Mouse (Mus musculus): ENCODE results near the gene Plekhs1. TPM values are rescaled to one million over a fixed set of nuclear protein-coding genes. Genes with fewer than 3 reads are reported as not detected.
"Not testable (repeated sequence)": the region's sequence is repeated elsewhere in the genome, so short reads cannot be mapped to it uniquely, and the experiment has no call there.

The Plekhs1 gene
- polyA plus RNA-seq, 1 experiment from 2014 or later, result not detected

- ATAC-seq (no peak), DNase-seq (no peak)
- 72% methylated on average over 2 of the region's 2 CpGs for WGBS (ENCODE audit: insufficient replicate concordance)
- H3K4me1 ChIP-seq (ENCODE audit: insufficient read depth), result peaks cover 11% of the 10 kb centered on the region
- no peaks in the 10 kb centered on the region for H3K9me3 ChIP-seq (ENCODE audit: low read length)
- H3K36me3 ChIP-seq (replicated peaks; ENCODE audit: insufficient read depth, low read length), result no peaks in the 10 kb centered on the region
- H3K4me2 ChIP-seq (ENCODE audit: low read depth, low read length), result no peak overlapping the region
- no peak overlapping the region for H3K4me3 ChIP-seq (ENCODE audit: low read depth, low read length)
- TF ChIP-seq EP300 (IDR thresholded peaks at IDR 0.05; ENCODE audit: low read depth) (no peak), CTCF (IDR thresholded peaks at IDR 0.05; ENCODE audit: low read depth) (no peak)
- H3K27me3 ChIP-seq (ENCODE audit: insufficient read depth, low read length), result no peaks in the 10 kb centered on the region
- no peak overlapping the region for H3K9ac ChIP-seq (replicated peaks)
- H3K27ac ChIP-seq (ENCODE audit: low read depth), result no peak overlapping the region
Observed at GRCm38 (mm10) chr19:56487339-56487738, 25.9 kb downstream of the Plekhs1 start.

DNA sequence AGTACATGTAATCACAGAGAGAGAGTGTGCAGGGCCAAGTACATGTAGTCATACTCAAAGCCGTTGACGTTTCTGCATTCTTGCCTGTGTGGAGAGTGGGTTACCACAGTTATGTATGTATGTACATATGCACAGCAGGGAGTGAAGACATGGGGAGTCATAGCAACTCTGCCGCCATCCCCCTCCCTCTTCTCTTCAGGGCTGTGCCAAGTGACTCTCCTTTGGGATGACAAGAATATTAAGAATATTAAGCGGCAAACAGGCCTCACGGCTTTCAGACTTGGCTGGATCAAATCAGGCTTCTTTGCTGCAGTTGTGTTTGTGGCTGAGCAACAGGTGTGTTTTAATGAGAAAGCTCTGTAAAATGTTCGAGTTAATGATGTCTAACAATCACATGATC lies 28.2 kb downstream of the Plekhs1 start:
- H3K4me2 ChIP-seq (ENCODE audit: low read depth, low read length), result no peak overlapping the region
- no peaks in the 10 kb centered on the region for H3K27me3 ChIP-seq (ENCODE audit: insufficient read depth, low read length)
- no peak overlapping the region for H3K9ac ChIP-seq (replicated peaks)
- H3K36me3 ChIP-seq (replicated peaks; ENCODE audit: insufficient read depth, low read length), result no peaks in the 10 kb centered on the region
- 77% methylated on average over 6 of the region's 6 CpGs for WGBS (ENCODE audit: insufficient replicate concordance)
- peaks cover 11% of the 10 kb centered on the region for H3K4me1 ChIP-seq (ENCODE audit: insufficient read depth)
- H3K9me3 ChIP-seq (ENCODE audit: low read length), result no peaks in the 10 kb centered on the region
- H3K27ac ChIP-seq (ENCODE audit: low read depth), result no peak overlapping the region
- TF ChIP-seq EP300 (IDR thresholded peaks at IDR 0.05; ENCODE audit: low read depth), result no peak
- TF ChIP-seq CTCF (IDR thresholded peaks at IDR 0.05; ENCODE audit: low read depth), result no peak
- ATAC-seq (no peak), DNase-seq (no peak)
- H3K4me3 ChIP-seq (ENCODE audit: low read depth, low read length), result no peak overlapping the region

DNA sequence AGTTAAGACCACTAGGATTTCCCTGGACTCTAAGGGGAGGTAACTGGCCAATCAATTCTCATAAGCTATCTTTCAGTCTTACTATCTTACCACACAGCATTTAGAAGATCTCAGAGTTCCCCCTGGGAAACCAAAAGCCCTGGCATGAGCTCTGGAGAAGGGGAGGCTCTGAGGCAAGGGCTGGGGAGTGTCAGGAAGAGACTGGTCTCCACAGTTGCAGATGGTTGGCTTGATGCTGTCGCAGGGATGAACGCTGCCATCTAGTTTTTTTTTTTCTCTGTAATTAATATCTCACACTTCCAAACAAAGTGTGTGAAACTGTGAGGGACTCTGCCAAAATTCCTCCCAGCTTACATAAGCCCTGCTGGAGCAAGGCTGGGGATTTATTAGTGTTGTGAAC lies 32.7 kb downstream of the Plekhs1 start:
- not testable (repeated sequence) for H3K9me3 ChIP-seq (ENCODE audit: low read length); H3K4me3 ChIP-seq (ENCODE audit: low read depth, low read length); H3K4me2 ChIP-seq (ENCODE audit: low read depth, low read length); H3K27me3 ChIP-seq (ENCODE audit: insufficient read depth, low read length); DNase-seq; H3K9ac ChIP-seq (replicated peaks); H3K4me1 ChIP-seq (ENCODE audit: insufficient read depth); H3K27ac ChIP-seq (ENCODE audit: low read depth); ATAC-seq; H3K36me3 ChIP-seq (replicated peaks; ENCODE audit: insufficient read depth, low read length)
- WGBS (ENCODE audit: insufficient replicate concordance), result no CpG with 5 or more reads among the region's 2 CpGs

GRCm38 (mm10) chr19:56503069-56503468 lies 41.6 kb downstream of the Plekhs1 start:
- not testable (repeated sequence) for H3K4me3 ChIP-seq (ENCODE audit: low read depth, low read length); H3K27me3 ChIP-seq (ENCODE audit: insufficient read depth, low read length); H3K9me3 ChIP-seq (ENCODE audit: low read length); H3K9ac ChIP-seq (replicated peaks); DNase-seq; H3K4me1 ChIP-seq (ENCODE audit: insufficient read depth); H3K36me3 ChIP-seq (replicated peaks; ENCODE audit: insufficient read depth, low read length); H3K27ac ChIP-seq (ENCODE audit: low read depth); H3K4me2 ChIP-seq (ENCODE audit: low read depth, low read length)
- peak; percentile 80 for ATAC-seq
- no CpG with 5 or more reads among the region's 5 CpGs for WGBS (ENCODE audit: insufficient replicate concordance)

DNA sequence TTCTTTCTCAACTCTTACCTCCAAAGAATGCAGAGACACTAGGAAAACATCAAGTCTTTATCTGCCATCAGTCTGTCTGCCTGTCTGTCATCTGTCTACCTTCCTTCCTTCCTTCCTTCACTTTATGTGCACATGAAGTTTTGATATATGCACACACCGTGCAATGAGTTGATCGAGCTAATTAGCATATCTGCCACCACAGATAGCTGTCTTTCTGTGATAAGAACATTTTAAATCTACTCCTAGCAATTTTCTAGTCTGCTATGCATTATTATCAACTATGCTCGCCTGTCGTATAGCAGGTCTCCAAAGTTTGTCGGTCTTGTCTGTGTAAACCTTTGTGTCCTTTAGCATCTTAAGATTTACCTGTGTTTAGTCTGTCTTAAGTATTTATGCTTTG lies 42.1 kb downstream of the Plekhs1 start:
- not testable (repeated sequence) for H3K27me3 ChIP-seq (ENCODE audit: insufficient read depth, low read length); H3K4me2 ChIP-seq (ENCODE audit: low read depth, low read length); H3K9me3 ChIP-seq (ENCODE audit: low read length); DNase-seq; H3K36me3 ChIP-seq (replicated peaks; ENCODE audit: insufficient read depth, low read length); H3K27ac ChIP-seq (ENCODE audit: low read depth); H3K9ac ChIP-seq (replicated peaks); H3K4me3 ChIP-seq (ENCODE audit: low read depth, low read length); H3K4me1 ChIP-seq (ENCODE audit: insufficient read depth)
- 0 out of 2 replicates have a peak, but pooled peaks have one; percentile 38 for ATAC-seq
- no CpG with 5 or more reads among the region's 5 CpGs for WGBS (ENCODE audit: insufficient replicate concordance)

DNA sequence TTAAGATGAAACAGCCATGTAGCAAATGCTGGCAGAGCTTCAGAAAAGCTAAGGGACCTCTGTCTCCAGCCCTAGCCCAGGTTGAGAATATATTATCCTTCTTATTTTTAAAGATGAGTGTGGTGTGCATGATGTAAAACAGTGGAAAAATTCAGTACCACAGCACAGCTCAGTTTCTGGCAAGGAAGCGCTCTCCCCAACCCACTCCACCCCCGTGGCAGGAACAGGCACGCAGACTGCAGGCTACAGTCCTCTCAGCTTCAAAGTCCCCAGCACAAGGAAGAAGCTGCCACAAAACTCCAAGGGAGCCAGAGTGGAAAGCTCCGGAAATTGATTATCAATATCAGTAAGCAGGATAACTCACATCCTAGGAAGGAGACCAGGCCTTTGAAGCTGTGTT lies 49.8 kb downstream of the Plekhs1 start:
- not testable (repeated sequence) for H3K27me3 ChIP-seq (ENCODE audit: insufficient read depth, low read length); H3K9me3 ChIP-seq (ENCODE audit: low read length); H3K4me2 ChIP-seq (ENCODE audit: low read depth, low read length); H3K27ac ChIP-seq (ENCODE audit: low read depth); H3K4me1 ChIP-seq (ENCODE audit: insufficient read depth); H3K36me3 ChIP-seq (replicated peaks; ENCODE audit: insufficient read depth, low read length); H3K4me3 ChIP-seq (ENCODE audit: low read depth, low read length); DNase-seq; ATAC-seq; H3K9ac ChIP-seq (replicated peaks)
- no CpG with 5 or more reads among the region's 4 CpGs for WGBS (ENCODE audit: insufficient replicate concordance)

- H3K36me3 ChIP-seq (replicated peaks; ENCODE audit: insufficient read depth, low read length); H3K4me2 ChIP-seq (ENCODE audit: low read depth, low read length); H3K9me3 ChIP-seq (ENCODE audit: low read length); H3K9ac ChIP-seq (replicated peaks); DNase-seq; H3K4me3 ChIP-seq (ENCODE audit: low read depth, low read length); H3K4me1 ChIP-seq (ENCODE audit: insufficient read depth); ATAC-seq; H3K27me3 ChIP-seq (ENCODE audit: insufficient read depth, low read length); H3K27ac ChIP-seq (ENCODE audit: low read depth): not testable (repeated sequence)
- WGBS (ENCODE audit: insufficient replicate concordance), result no CpG with 5 or more reads among the region's 2 CpGs
Observed at GRCm38 (mm10) chr19:56513527-56513926, 52.1 kb downstream of the Plekhs1 start.

DNA sequence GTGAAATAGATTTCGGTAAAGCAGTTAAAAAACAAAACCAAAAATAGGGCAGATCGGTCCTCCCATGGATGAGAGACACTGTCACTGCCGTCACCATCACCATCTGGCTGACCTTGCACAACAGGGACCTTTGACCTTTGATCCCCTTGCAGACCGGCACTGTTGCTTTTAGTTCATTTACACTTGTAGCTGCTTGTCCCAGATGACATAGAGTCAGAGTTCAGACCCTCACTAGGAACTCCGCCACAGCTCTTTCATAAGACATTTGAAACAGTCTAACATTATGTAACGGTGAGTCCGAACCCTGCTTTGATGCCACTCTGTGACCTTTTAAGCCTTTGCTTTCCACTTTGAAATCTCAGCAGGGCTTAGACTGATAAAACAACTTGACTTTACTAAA lies 58.0 kb downstream of the Plekhs1 start:
- not testable (repeated sequence) for H3K27me3 ChIP-seq (ENCODE audit: insufficient read depth, low read length); DNase-seq; H3K9me3 ChIP-seq (ENCODE audit: low read length); H3K4me2 ChIP-seq (ENCODE audit: low read depth, low read length); H3K4me1 ChIP-seq (ENCODE audit: insufficient read depth); H3K4me3 ChIP-seq (ENCODE audit: low read depth, low read length); H3K36me3 ChIP-seq (replicated peaks; ENCODE audit: insufficient read depth, low read length); H3K27ac ChIP-seq (ENCODE audit: low read depth); H3K9ac ChIP-seq (replicated peaks)
- ATAC-seq, result peak; percentile 90
- WGBS (ENCODE audit: insufficient replicate concordance), result no CpG with 5 or more reads among the region's 7 CpGs

DNA sequence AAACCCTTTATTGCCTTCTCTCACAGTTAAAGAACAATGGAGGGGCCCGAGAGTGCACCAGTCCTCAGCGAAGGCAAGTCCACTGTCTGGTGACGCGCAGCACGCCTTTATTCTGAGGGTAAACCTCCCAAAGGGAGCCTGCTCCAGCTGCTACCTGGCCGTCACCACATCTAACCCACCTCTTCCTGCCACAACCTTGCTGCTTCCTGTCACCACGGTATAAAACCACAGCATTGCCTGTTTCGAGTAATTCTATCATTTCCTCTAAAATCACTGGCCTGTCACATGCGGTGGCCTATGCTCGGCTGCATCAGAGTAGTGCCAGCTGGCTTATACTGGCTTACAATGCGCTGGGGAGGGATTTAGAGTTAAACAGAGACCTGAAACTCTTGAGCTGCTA lies 69.1 kb downstream of the Plekhs1 start:
- no CpG with 5 or more reads among the region's 11 CpGs for WGBS (ENCODE audit: insufficient replicate concordance)
- peaks cover 11% of the 10 kb centered on the region for H3K36me3 ChIP-seq (replicated peaks; ENCODE audit: insufficient read depth, low read length)
- not testable (repeated sequence) for H3K4me2 ChIP-seq (ENCODE audit: low read depth, low read length); H3K4me3 ChIP-seq (ENCODE audit: low read depth, low read length); H3K27ac ChIP-seq (ENCODE audit: low read depth); DNase-seq; H3K9me3 ChIP-seq (ENCODE audit: low read length); H3K9ac ChIP-seq (replicated peaks); H3K27me3 ChIP-seq (ENCODE audit: insufficient read depth, low read length)
- peaks cover 19% of the 10 kb centered on the region for H3K4me1 ChIP-seq (ENCODE audit: insufficient read depth)
- peak; percentile 22; the same call in 1 of the 2 replicates for ATAC-seq

Measured in liver, postnatal 0 days (tissue).